Mouse (Mus musculus) CH12F3 (cell line): ENCODE data around the gene Phactr3.
"Not testable (repeated sequence)": the region's sequence is repeated elsewhere in the genome, so short reads cannot be mapped to it uniquely, and the experiment has no call there.

Experiments
- in situ Hi-C: fragments of 300-500 bp; cut with MboI; formaldehyde crosslinking; loops from 2 replicates; pipeline ENCODE4 v1.14.3; 2020; ENCODE audit warnings: low sequenced_read_pairs

The Phactr3 gene

GRCm38 (mm10) chr2:178118801-178119560 lies at the start of gene Phactr3:
TSS of gene Phactr3 (plus strand) at chr2:178118975.
- in situ Hi-C loops: no loop called here

DNA sequence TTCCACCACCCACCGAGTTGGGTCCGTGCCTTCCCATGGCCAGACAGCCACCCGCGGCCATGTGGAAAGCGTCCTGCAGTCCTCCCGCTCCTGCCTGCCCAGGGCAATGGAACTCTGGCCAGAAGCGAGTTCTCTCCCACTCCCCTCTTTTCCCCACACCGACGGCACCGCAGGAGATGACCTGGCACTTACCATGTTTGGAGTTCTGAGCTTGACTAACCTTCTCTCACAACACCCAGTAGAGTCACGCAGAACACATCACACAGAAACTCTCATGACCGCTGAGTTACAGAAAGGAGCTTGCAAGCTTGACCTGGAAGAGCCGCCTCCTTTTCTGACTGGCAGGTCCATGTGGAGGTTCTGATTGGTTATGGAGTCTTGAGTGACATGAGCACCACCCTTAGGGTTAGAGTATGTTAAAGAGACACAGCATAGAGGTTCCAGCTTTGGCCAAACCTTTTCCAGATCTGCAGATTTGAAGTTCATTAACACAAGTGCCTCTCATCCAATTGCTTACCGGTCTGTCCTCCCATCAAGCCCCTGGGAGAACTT lies 40.5 kb upstream of the Phactr3 start, which contains the start of gene Zfp931:
Gene Zfp931 (minus strand): TSS at position 311 of the 552 bp plus-strand sequence.
- in situ Hi-C loops: not testable (repeated sequence)

DNA sequence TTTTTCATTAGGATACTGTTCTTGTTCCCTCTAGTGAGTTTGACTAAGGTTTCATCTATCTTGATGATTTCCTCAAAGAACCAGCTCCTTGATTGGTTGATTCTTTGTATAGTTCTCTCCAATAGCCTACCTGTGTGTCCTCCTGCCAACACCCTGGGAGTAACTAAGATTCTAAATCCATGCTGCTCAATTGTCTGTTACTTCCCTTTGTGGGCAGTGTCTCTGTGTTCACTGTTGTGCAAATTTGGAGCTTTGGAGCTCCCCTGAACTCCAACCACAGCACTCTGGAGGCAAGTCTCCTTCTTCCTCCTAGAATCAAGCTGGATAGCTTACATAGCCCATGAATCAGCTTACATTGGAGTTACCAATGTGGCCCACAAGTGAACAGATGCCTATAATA lies 29.2 kb upstream of the Phactr3 start:
- in situ Hi-C loops: no loop called here

DNA sequence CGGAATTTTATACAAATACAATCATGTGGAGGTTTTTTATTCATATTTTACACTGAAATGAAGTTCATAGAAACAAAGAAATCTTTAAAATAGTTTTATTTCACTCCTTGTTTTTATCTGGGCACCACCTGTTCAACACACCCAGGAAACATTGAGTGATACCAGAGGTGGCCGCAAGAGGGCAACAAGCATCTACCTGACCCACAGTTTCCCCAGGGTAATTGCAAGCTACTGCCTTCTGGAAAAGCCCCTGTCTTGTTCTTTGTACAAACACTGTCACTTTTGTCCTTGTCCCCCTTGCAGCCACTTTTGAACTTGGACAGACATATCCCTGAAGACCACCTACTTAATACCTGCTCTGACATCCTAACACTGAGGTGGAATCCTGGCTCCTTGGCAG lies 20.8 kb upstream of the Phactr3 start:
- in situ Hi-C loops: no loop called here

DNA sequence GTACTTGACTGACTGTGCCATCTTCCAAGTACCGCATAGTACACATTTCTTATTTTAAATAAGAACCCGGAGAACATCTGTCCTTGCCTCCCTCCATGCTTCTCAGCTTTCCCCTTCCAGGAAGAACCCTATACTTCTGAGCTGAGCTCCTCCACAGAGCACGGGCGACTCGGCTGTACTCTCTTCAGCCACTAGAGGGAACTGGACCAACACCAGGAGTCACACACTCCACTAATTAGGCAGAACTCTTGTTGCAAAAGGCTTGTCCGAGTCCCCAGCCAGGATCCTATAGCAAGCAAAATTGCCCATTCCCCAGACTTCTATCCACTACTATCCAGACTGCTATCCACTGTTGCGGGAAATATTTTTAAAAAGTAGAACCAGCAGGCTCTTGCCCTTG lies 16.8 kb upstream of the Phactr3 start:
- in situ Hi-C loops: no loop called here

GRCm38 (mm10) chr2:178117946-178118345 lies 829 bp upstream of the Phactr3 start:
- in situ Hi-C loops: no loop called here

DNA sequence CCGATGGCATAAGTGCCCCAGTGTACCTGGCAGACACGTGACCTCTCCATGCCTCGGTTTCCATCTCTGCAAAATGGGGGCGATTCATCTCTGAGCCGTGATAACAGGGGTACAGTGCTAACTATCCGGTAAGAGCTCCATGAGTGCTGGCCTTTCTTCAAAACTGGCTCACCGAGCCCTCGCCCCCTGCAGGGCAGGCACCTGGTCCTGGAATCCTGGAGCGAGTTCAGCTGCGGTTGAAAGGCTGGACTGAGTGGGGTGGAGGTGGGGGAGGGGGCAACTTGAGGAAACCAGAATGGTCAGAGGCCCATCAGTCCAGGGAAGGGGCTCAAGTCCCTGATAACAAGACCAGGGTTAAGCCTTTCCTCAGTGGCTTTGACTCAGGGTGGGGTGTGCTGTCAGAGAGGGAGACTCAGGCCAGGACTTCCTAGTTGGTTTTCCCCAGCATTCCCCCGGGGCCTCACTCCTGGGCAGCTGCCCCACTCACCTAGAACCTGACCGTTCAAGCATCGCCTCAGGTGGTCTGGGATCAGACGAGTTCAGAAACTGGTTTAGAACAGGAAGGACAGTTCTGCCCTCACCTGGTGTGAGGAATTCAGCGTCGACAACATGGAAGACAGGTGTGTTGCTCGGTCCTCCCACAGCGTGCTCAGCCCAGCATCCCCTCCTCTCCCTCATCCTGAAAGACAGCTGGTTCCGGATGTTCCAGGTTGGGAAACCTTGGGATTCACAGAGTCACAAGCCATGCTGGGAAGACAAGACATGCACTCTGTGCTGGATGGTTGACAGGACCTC lies 983 bp downstream of the Phactr3 start:
- in situ Hi-C loops: no loop called here

DNA sequence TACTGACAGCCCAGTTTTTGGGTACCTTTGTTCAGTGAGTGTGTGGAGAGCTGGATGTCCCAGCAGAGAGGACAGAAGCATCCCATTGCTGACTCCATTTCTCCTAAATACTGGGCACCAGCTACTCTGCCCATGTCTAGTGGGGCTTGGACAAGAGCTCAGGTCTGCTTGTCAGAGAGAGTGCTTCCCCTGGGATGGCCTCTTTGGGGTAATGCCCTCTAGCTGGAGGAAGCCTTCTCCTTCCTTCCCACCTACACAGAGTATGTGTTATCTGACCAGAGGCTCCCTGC lies 1.5 kb downstream of the Phactr3 start:
- in situ Hi-C loops: no loop called here

GRCm38 (mm10) chr2:178120651-178121374 lies 2.0 kb downstream of the Phactr3 start:
- in situ Hi-C loops: no loop called here

DNA sequence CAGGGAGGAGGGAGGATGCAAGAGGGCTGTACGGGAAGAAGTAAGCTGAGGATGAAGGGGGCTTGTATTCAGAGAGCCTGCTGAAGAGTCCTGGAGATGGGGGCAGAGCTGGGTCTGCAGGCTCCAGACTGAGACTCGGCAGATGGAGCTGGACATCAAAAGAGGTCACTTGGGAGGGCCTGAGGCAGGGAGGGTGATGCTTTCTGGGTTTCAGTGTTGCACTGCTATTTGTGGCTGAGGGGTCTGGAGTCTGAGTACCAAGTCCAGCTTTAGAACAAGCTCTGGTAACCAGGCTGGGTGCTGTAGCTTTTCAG lies 2.6 kb downstream of the Phactr3 start:
- in situ Hi-C loops: no loop called here

- in situ Hi-C loops: no loop called here
Measured at GRCm38 (mm10) chr2:178121946-178122665, 3.3 kb downstream of the Phactr3 start.

GRCm38 (mm10) chr2:178123466-178123865 lies 4.7 kb downstream of the Phactr3 start:
- in situ Hi-C loops: no loop called here

GRCm38 (mm10) chr2:178125427-178125826 lies 6.7 kb downstream of the Phactr3 start:
- in situ Hi-C loops: no loop called here

- in situ Hi-C loops: no loop called here
Measured at GRCm38 (mm10) chr2:178126041-178126820, 7.5 kb downstream of the Phactr3 start.

- in situ Hi-C loops: no loop called here
Measured at GRCm38 (mm10) chr2:178128594-178128993, 9.8 kb downstream of the Phactr3 start.

DNA sequence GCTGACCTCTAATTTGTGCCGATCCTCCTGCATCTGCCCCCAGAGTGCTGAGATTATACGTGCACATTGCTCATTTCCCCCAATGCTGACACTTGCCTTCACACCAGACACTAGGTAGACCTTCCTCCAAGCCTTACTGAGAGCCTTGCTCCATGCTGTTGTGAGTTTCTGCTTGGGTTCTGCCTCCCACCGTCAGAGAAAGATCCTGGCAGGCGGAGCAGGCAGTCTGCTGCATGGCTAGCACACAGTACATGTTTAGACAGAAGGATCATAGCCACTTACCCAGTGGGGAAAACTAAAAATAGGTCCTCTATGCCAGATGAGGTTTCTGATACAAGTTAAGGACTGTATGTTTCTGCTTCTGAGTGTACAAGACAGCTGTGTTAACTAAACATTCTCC lies 10.4 kb downstream of the Phactr3 start:
- in situ Hi-C loops: no loop called here

DNA sequence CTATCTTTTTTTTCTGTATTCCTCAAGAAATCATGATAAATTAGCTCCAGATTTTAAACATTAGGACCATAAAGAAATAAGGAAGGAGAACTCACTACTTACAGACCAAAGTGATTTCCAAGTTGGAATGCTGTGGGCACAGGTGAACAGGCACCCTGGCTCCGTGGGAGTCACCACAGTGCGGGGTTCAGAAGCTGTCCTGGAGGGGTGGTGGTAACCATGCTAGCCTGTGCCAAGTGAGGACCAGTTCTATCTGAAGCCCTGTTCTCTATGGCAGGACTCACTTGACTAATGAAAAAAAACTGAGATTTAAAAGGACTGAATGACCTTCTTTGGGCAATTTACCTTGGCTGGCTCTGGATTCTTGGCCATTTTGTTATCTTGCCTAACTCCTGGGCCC lies 10.9 kb downstream of the Phactr3 start:
- in situ Hi-C loops: loop anchor here (10.0 kb wide), 1 partner anchor 135 kb away; no protein-coding TSS in a partner anchor

DNA sequence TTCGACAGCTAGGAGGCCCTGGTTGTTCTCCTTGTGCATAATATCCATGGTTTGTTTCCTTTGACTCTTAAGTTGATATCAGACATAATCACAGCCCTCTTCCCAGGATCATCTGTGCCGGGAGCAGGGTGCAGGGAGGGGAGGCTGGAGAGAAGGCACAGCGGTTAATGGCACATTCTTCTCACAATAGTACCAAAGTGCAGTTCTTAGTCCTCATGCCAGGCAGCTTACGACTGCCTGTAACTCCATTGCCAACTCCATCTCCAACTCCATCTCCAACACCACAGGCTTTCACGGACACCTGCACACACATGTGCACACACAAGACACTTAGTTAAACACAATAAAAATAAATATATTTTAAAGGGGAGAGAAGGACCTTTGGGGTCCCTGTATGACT lies 11.8 kb downstream of the Phactr3 start:
- in situ Hi-C loops: loop anchor here (10.0 kb wide), 1 partner anchor 134 kb away; no protein-coding TSS in a partner anchor

GRCm38 (mm10) chr2:178131011-178131410 lies 12.2 kb downstream of the Phactr3 start:
- in situ Hi-C loops: loop anchor here (10.0 kb wide), 1 partner anchor 134 kb away; no protein-coding TSS in a partner anchor
